Mouse (Mus musculus) urinary bladder, postnatal 14 days (tissue): ENCODE data around the gene Jsrp1.

Source experiments
- DNase-seq: peaks from one replicate; pipeline ENCODE4 v3.0.0; 2021; ENCODE audit warnings: low spot score

Jsrp1 gene

DNA sequence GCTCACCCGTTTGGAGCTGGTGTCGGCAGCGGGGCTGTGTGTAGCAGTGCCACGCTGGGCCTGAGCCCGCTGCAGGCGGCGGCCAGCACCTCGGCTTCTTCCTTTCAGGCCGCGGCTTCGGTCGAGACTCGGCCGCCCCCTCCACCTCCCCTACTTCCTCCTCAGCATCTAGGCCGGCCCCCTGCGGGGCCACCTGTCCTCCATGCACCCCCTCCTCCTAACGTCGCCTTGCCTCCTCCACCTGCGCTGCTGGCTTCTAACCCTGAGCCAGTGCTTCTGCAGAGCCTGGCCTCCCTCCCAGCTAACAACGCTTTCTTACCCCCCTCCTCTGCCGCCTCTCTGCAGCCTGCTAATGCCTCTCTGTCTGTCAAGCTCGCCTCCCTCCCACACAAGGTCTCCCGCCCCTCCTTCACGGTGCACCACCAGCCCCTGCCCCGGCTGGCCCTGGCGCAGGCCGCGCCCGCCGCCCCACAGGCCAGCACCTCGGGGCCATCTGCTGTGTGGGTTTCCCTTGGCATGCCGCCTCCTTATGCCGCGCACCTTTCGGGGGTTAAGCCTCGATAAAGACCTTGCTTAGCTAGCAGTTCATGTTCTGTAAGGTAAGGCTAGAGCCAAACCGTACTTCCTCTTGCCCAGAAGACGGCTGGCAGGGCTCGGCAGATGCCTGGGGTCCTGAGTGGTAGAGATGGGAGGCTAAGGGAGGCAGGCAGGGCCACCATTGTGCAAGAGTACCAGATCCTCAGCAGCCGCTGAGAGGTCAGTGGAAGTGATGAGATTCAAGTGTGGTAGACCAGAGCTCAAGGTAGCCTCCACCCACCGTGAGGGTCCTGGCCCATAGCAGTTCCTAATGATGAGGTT lies 20.9 kb downstream of the Jsrp1 start:
- no peak for DNase-seq

- DNase-seq, result no peak
Observed at GRCm38 (mm10) chr10:80791476-80792174, 21.7 kb downstream of the Jsrp1 start.

GRCm38 (mm10) chr10:80790761-80791404 lies 22.4 kb downstream of the Jsrp1 start:
- DNase-seq, result no peak

DNA sequence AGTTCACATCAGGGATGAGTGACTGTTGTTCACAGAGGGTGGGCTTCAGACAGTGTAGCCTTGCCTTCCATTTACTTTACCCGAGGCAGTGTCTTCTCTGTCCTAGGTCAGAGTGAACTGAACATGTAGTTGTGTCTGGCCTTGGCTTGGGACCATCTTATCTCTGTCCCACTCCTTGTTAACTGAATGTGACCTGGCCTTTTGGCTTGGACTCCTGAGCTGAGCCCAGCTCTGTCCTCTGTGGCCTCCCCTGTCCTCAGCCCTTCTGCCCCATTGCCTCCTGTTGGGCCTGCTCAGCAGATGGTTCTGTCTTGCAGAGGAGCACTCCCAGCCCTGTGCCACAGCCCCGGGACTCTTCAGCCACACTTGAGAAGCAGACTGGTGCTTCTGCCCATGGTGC lies 25.8 kb downstream of the Jsrp1 start:
- no peak for DNase-seq

DNA sequence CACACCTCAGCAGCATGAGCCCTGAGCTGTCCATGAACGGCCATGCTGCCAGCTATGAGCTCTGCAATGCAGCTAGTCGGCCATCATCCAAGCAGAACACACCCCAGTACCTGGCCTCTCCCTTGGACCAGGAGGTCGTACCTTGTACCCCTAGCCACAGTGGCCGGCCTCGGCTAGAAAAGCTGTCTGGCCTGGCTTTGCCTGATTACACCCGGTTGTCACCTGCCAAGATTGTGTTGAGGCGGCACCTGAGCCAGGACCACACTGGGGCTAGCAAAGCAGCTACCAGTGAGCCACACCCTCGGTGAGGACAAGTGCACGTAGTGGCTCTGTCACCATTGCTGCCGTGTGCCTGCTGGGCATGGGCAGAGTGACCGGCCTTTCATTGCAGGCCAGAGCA lies 27.3 kb downstream of the Jsrp1 start:
- no peak for DNase-seq

- DNase-seq, result no peak
Observed at GRCm38 (mm10) chr10:80784871-80785270, 28.4 kb downstream of the Jsrp1 start.

DNA sequence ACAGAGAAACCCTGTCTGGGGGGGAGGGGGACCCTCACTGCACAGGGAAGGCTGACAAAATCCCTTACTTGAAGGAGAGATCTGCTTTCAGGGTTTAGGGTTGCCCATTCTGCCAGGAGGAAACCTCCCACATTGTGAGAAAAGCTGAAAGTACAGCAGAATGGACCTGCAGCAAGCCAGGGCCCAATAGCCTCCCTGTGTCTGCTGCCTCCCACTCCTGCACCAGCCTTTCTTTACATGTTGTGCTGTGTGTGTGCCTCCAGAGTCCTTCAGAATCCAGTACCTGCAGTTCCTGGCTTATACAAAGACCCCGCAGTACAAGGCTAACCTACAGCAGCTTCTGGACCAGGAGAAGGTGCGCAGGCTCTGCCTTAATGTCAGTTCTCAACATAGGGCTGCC lies 29.0 kb downstream of the Jsrp1 start:
- DNase-seq, result no peak

- no peak for DNase-seq
Observed at GRCm38 (mm10) chr10:80779565-80779964, 33.7 kb downstream of the Jsrp1 start.

- no peak for DNase-seq
Observed at GRCm38 (mm10) chr10:80777123-80777522, 36.2 kb downstream of the Jsrp1 start.

DNA sequence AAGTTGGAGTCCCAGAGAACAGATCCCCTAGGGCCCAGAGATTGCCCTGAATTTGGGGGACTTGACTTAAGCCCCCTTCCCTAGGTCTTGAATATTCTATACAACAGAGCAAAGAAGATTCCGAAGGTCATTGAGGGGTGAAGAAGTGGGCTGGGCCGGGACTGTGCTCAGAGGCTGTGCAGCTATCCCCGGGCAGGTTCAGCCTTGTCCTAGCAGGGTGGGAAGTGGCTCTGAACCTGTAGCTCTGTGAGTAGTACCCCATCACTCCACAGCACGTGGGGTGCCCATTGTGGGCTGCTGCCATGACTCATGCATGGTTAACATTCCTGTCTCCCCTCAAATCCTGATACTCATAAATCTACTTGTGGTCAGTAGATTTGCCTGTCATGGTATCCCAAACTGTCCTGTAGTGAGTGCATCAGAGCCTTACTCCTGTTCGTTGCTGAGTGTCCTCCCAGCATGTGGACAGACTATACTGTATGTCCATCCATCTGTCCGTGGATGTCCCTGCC lies 36.9 kb downstream of the Jsrp1 start:
- DNase-seq, result peak; percentile 66

- DNase-seq, result no peak
Observed at GRCm38 (mm10) chr10:80775731-80776130, 37.6 kb downstream of the Jsrp1 start.

DNA sequence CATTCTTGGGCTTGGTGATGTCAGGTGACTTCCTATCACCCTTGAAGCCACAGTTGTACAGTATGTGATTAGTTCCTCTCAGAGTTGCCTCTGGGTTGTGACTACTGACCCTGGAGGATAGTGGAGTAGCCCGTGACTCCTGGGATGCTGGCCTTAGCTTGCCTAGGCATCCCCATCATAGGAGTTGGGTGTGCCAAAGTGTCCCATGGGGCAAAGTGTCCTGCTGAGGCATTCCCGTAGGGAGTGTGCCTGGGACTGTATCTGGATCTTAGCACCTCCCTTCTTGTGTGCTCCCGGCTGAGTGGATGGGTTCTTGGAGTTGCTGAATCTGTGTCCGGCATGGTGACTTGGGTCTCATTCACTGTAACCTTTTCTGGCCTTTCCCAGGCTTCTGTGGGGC lies 38.3 kb downstream of the Jsrp1 start:
- no peak for DNase-seq

DNA sequence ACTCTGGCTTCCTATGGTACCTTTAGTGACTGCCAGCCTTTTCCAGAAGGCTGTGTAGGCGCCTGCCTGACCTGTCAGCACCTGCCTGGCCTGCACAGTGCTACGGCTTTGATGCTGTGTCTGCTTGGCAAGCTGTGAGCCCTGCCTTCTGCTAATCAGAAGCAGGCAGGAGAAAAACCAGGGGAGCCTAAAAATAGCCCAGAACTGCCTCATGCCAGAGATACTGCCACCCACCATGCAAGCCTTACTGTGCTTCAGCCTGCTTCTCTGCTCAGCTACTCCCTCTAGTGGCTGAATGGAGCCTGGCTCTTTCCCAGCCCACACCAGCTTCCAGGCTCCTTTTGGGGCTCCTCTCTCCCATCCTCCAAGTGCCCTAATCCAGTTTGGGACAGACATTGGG lies 38.7 kb downstream of the Jsrp1 start:
- DNase-seq, result peak; percentile 82

- DNase-seq, result no peak
Observed at GRCm38 (mm10) chr10:80773816-80774215, 39.5 kb downstream of the Jsrp1 start.

- no peak for DNase-seq
Observed at GRCm38 (mm10) chr10:80768365-80768764, 44.9 kb downstream of the Jsrp1 start.

DNA sequence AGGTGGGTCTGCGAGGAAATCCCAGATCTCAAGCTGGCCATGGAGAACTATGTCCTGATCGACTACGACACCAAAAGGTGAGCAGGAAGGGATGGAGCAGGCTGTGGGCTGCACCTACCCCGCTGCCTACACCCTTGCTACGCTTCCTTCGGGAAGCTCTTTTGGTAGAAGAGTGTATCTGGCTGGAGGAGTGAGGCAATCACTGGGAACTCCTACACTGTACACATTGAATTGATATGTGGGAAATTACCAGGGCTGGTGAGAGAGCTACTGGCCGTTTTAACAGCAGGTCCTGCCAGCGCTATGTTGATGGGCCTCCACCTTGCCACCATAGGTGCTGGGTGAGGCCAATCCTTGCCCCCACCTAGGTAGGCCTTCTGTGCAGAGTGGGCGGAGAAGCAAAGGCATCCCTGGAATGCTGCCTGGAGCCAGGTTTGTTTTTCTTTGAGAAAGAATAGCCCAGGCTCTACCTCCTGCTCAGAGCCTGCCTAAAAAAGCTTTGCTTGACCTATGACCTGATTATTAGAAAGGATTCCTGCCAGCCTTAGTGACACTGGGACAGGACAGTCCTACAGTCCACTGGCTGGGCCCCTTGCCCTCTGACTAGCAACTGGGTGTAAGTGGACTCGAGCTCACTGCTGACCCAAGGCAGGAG lies 47.0 kb downstream of the Jsrp1 start:
- no peak for DNase-seq

DNA sequence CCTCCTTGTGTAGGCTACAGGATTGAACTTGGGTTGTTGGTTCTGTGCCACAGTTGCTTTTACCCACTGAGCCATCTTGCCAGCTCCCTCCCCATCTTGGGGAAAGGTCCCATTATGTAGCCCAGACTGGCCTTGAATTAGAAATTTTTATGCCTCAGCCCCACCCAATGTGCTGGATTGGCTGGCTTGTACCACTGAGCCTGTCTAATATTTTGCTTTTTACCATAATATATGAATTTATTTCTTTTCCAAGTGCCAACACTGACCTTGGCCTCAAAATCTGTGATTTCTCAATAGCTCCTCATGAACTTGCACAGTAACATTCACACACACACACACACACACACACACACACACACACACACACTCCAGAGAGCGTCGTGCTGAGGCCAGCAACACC lies 47.6 kb downstream of the Jsrp1 start:
- DNase-seq, result no peak

GRCm38 (mm10) chr10:80763502-80763901 lies 49.8 kb downstream of the Jsrp1 start:
- no peak for DNase-seq

DNA sequence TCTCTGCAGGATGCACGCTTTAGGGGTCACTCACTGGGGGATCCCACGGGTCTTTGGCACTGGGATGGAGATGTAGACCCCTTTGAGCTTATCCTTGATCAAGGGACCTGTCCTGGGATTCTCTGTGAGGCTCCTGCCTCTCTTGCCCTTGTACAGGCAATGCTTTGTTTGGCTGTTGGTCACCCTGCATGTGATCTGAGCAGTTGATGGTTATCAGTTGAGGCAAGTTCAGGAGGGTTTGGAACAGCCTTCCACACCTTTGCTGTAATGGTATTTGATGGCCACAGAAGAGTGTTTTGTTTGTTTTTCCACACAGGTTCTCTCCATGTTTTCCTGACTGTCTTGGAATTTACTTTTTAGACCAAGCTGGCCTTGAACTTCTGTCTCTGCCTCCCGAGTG lies 51.5 kb downstream of the Jsrp1 start:
- DNase-seq, result no peak

- no peak for DNase-seq
Observed at GRCm38 (mm10) chr10:80760596-80761524, 52.4 kb downstream of the Jsrp1 start.

DNA sequence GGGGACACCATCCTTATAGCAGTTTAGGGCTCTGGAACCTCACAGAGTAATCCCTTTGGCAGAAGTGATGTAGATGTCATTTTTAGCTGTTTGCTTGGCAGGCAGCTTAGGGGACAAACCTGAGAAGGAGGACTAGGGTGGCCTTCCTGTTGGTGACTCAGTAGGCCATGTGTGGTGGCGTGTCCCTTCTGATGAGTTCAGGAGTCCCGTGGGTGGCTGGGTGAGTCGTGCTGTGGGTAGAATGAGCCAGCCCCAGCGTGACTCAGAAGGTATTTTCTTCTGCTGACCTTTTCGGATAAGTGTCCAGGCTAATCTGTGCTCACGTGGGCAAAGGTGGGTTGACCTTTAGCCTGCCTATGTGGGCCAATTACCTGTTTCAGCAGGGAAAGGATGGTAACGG lies 54.6 kb downstream of the Jsrp1 start:
- DNase-seq, result no peak
